Mouse (Mus musculus): Measurements from ENCODE around the gene Inhbe.

DNA sequence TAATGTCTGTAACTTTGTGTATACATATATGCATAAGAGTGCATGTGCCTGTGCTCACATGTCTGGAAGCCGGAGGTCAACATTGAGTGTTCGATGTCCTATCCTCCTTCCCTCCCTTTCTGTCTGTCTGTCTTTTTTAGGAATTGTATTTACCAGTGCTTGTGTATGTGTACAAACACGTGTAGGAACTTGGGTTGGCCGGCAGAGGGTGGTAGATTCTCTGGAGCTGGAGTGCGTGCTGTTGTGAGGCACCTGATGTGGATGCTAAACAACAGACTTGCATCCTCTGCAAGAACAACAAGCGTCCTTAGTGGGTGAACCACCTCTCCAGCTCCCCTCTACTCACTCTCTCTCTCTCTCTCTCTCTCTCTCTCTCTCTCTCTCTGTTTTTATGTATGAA, 37.6 kb upstream of the Inhbe start:
- TF ChIP-seq POLR2A (IDR thresholded peaks at IDR 0.05; ENCODE audit: extremely low read depth, insufficient read depth, low read length) (no peak), CTCF (IDR thresholded peaks at IDR 0.05; ENCODE audit: low read depth, low read length) (0 out of 2 replicates have a peak, but pooled peaks have one; percentile 21)

Measured in liver, adult 2 months (tissue).